In genomic region chr16:32878972-32879926, GRCm38 (mm10) we compare ENCODE assay signal across 8 mouse cellular contexts. TPM values are rescaled to one million over a fixed set of nuclear protein-coding genes. Genes with fewer than 3 reads are reported as not detected.
DNase-seq lines count a peak whose midpoint lies in the region; ATAC-seq and TF ChIP-seq lines count a peak whose summit lies in the region.

No protein-coding gene starts in this region.

- H3K36me3 ChIP-seq in heart, embryonic 12.5 days = peaks cover 2% of the 10 kb centered on the region; the same call in 1 of the 2 replicates
- peaks cover 3% of the 10 kb centered on the region for H3K36me3 ChIP-seq in hindbrain, embryonic 14.5 days (replicated peaks; ENCODE audit: control insufficient read depth, insufficient read depth)
- no peaks in the 10 kb centered on the region; the same call in 1 of the 2 replicates for H3K36me3 ChIP-seq in midbrain, postnatal 0 days (ENCODE audit: insufficient read depth, low read length)

- H3K4me1 ChIP-seq in heart, embryonic 12.5 days (replicated peaks) = peaks cover 26% of the 10 kb centered on the region
- H3K4me1 ChIP-seq in hindbrain, embryonic 14.5 days (replicated peaks; ENCODE audit: control insufficient read depth, insufficient read depth, low read length) = peaks cover 17% of the 10 kb centered on the region
- H3K4me1 ChIP-seq in midbrain, postnatal 0 days (ENCODE audit: insufficient read depth, low read length) = peaks cover 8% of the 10 kb centered on the region; the same call in 1 of the 2 replicates

- no peak for TF ChIP-seq CTCF in midbrain, postnatal 0 days (IDR thresholded peaks at IDR 0.05)

- DNase-seq in heart, postnatal 36 days = no peak
- DNase-seq in R1 (ENCODE audit: low read depth, low spot score) = peak; percentile 76
- no peak for DNase-seq in hindbrain, embryonic 14.5 days (ENCODE audit: low spot score)
- DNase-seq in midbrain, postnatal 0 days (ENCODE audit: low spot score) = peak; percentile 6
- DNase-seq in frontal cortex, adult 2 months (ENCODE audit: extremely low spot score in 1 of 2, low spot score in 1 of 2) = no peak
- no peak for DNase-seq in layer of hippocampus, adult 9-11 months
- DNase-seq in cerebellum, adult 11-12 months = no peak

- ATAC-seq in heart, embryonic 12.5 days (ENCODE audit: insufficient number of reproducible peaks, low FRiP score) = no peak
- ATAC-seq in hindbrain, embryonic 14.5 days (ENCODE audit: low FRiP score) = no peak
- ATAC-seq in midbrain, postnatal 0 days (ENCODE audit: low FRiP score) = no peak

- peak overlapping the region; percentile 33; the same call in 1 of the 2 replicates for H3K27ac ChIP-seq in heart, embryonic 12.5 days (ENCODE audit: poor library complexity, severe bottlenecking)
- no peak overlapping the region for H3K27ac ChIP-seq in hindbrain, embryonic 14.5 days
- no peak overlapping the region for H3K27ac ChIP-seq in midbrain, postnatal 0 days (ENCODE audit: low read depth, low read length)

- intact Hi-C loops in heart, postnatal 36 days (cut with DNase I) = loop anchor here (5.0 to 10.0 kb wide), 2 partner anchors 67 to 544 kb away; partner anchors contain the start of genes Smbd1 and Ubxn7

- H3K4me3 ChIP-seq in heart, embryonic 12.5 days = peak overlapping the region; percentile 100
- H3K4me3 ChIP-seq in hindbrain, embryonic 14.5 days (replicated peaks; ENCODE audit: low read length) = peak overlapping the region; percentile 89
- peak overlapping the region; percentile 88; the same call in 1 of the 2 replicates for H3K4me3 ChIP-seq in midbrain, postnatal 0 days (ENCODE audit: low read depth, low read length)

- peak overlapping the region; percentile 83 for H3K4me2 ChIP-seq in heart, embryonic 12.5 days
- peak overlapping the region; percentile 82 for H3K4me2 ChIP-seq in hindbrain, embryonic 14.5 days (replicated peaks)
- H3K4me2 ChIP-seq in midbrain, postnatal 0 days (ENCODE audit: low read depth, low read length, poor library complexity, severe bottlenecking) = peak overlapping the region; percentile 78

- H3K9me3 ChIP-seq in heart, embryonic 12.5 days (replicated peaks) = no peaks in the 10 kb centered on the region
- no peaks in the 10 kb centered on the region for H3K9me3 ChIP-seq in hindbrain, embryonic 14.5 days (ENCODE audit: control insufficient read depth, low read length)
- H3K9me3 ChIP-seq in midbrain, postnatal 0 days (ENCODE audit: low read length) = no peaks in the 10 kb centered on the region

- H3K9ac ChIP-seq in heart, embryonic 12.5 days = peak overlapping the region; percentile 64
- peak overlapping the region; percentile 29; the same call in 1 of the 2 replicates for H3K9ac ChIP-seq in hindbrain, embryonic 14.5 days
- no peak overlapping the region for H3K9ac ChIP-seq in midbrain, postnatal 0 days (replicated peaks; ENCODE audit: low read length, poor library complexity, severe bottlenecking)

- WGBS in heart, embryonic 12.5 days = 81% methylated on average over 14 of the region's 14 CpGs
- 87% methylated on average over 14 of the region's 14 CpGs for WGBS in hindbrain, embryonic 14.5 days
- 84% methylated on average over 14 of the region's 14 CpGs for WGBS in midbrain, postnatal 0 days

- no peaks in the 10 kb centered on the region for H3K27me3 ChIP-seq in heart, embryonic 12.5 days (replicated peaks)
- no peaks in the 10 kb centered on the region for H3K27me3 ChIP-seq in hindbrain, embryonic 14.5 days (ENCODE audit: control insufficient read depth, insufficient read depth, low read length)
- no peaks in the 10 kb centered on the region for H3K27me3 ChIP-seq in midbrain, postnatal 0 days (ENCODE audit: insufficient read depth, low read length)

RNA-seq across cellular contexts. Expression of gene Rubcn, which starts 1.7 kb away (rescaled TPM):
- polyA plus RNA-seq in heart, embryonic 12.5 days (2016; fragmentation: Nextera tagmentation; extraction: Ambion mirVana) = 30.9 and 34.0 TPM in 2 replicates
- total RNA-seq in heart, postnatal 36 days (2021) = 10 to 100 TPM; 35.1 to 35.9 TPM
- 34.2 and 34.7 TPM in 2 replicates for polyA plus RNA-seq in hindbrain, embryonic 14.5 days (2014; fragmentation: Nextera tagmentation; extraction: Ambion mirVana)
- 75.0 and 84.0 TPM in 2 replicates for total RNA-seq in midbrain, postnatal 0 days (2014; rRNA removed)
- polyA plus RNA-seq in midbrain, postnatal 0 days (2015; fragmentation: Nextera tagmentation; extraction: Ambion mirVana) = 25.5 TPM in 2 replicates
- 75.0 and 76.5 TPM in 2 replicates for polyA plus RNA-seq in frontal cortex, adult 2 months (2012; rRNA removed)

RNA-seq across cellular contexts. Expression of gene Fyttd1, which starts 1.9 kb away (rescaled TPM):
- 165 and 170 TPM in 2 replicates for polyA plus RNA-seq in heart, embryonic 12.5 days (2016; fragmentation: Nextera tagmentation; extraction: Ambion mirVana)
- total RNA-seq in heart, postnatal 36 days (2021) = 100 to 1,000 TPM in 1 of 2 experiments, 10 to 100 TPM in 1; 98.9 to 101 TPM
- 143 and 167 TPM in 2 replicates for polyA plus RNA-seq in hindbrain, embryonic 14.5 days (2014; fragmentation: Nextera tagmentation; extraction: Ambion mirVana)
- total RNA-seq in midbrain, postnatal 0 days (2014; rRNA removed) = 56.9 and 125 TPM in 2 replicates
- 115 and 139 TPM in 2 replicates for polyA plus RNA-seq in midbrain, postnatal 0 days (2015; fragmentation: Nextera tagmentation; extraction: Ambion mirVana)
- polyA plus RNA-seq in frontal cortex, adult 2 months (2012; rRNA removed) = 49.8 and 54.7 TPM in 2 replicates

RNA-seq across cellular contexts. Expression of gene Lrch3, which starts 34.7 kb away (rescaled TPM):
- 24.0 and 27.5 TPM in 2 replicates for polyA plus RNA-seq in heart, embryonic 12.5 days (2016; fragmentation: Nextera tagmentation; extraction: Ambion mirVana)
- 10 to 100 TPM; 24.6 to 25.4 TPM for total RNA-seq in heart, postnatal 36 days (2021)
- 46.5 and 53.0 TPM in 2 replicates for polyA plus RNA-seq in hindbrain, embryonic 14.5 days (2014; fragmentation: Nextera tagmentation; extraction: Ambion mirVana)
- 38.9 and 40.6 TPM in 2 replicates for total RNA-seq in midbrain, postnatal 0 days (2014; rRNA removed)
- 23.5 and 25.3 TPM in 2 replicates for polyA plus RNA-seq in midbrain, postnatal 0 days (2015; fragmentation: Nextera tagmentation; extraction: Ambion mirVana)
- 39.7 and 40.4 TPM in 2 replicates for polyA plus RNA-seq in frontal cortex, adult 2 months (2012; rRNA removed)

Comparison
In these comparisons a context has a peak if more than half of its experiments do, and no peak if none do; other contexts are left out.
1. DNase-seq: peak in R1 (single experiment) and midbrain, postnatal 0 days (single experiment); none in heart, postnatal 36 days (0 of 2), hindbrain, embryonic 14.5 days (single experiment), frontal cortex, adult 2 months (0 of 2), layer of hippocampus, adult 9-11 months (single experiment) and cerebellum, adult 11-12 months (single experiment).
2. Peak in every context shown above with its lines, with median percentiles within 50 percentile points of each other: H3K4me2 ChIP-seq and H3K4me3 ChIP-seq.